Mouse (Mus musculus) embryo, embryonic 11.5 days (tissue): ENCODE results near the gene Emc9.

ENCODE experiments used
- DNase-seq: peaks from one replicate; pipeline ENCODE4 v3.0.0-alpha.2; 2012; ENCODE audit warnings: low read depth, low spot score

Emc9 gene

GRCm38 (mm10) chr14:55590748-55591330 lies 5.7 kb upstream of the Emc9 start, which contains the start of gene Psme2:
TSS of gene Psme2 (minus strand) at chr14:55591113.
- peak; percentile 93 for DNase-seq

DNA sequence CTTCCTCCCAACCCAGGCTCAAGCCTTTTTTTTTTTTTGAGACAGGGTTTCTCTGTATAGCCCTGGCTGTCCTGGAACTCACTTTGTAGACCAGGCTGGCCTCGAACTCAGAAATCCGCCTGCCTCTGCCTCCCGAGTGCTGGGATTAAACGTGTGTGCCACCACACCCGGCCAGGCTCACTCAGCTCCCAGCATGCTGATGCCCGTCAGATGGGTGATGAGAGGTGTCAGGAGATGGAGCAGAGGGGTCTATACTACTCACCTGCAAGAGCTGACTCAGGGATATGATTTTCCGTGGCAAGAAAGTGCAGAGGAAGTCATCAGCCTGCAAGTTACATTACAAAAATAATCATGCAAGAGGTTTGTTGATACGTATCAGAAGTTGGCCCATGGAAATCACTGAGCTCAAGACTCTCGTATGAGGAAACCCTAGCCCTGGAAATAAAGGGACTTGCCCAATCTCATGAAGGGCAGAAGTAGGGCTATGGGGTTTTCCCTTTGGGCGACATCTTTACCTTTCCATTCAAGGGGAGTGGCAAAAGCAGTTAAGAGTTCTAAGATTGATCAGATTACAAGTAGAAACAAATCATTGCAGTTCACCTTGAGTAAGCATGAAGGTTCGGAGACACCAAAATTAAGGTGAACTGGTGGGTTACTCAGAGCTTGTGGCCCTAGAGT lies 4.8 kb upstream of the Emc9 start:
- DNase-seq, result no peak

GRCm38 (mm10) chr14:55589271-55589670 lies 4.2 kb upstream of the Emc9 start:
- DNase-seq, result no peak

DNA sequence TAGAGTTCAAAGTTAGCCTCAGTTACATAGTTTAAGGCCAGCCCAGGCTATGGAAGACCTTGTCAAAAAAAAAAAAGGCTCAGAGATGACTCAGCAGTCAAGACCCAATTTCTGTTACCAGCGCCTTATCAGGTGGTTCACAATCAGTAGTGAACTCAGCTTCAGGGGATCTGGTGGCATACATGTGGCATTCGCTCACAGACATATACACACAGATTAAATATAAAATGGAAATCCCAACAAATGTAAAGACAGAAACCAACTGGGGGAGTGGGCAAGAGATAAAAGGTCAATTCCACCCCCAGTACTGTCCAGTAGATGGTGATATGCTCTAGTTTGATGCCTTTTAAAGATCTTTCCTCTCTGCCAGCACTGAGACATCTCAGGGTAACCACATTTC lies 1.0 kb upstream of the Emc9 start:
- DNase-seq, result no peak

DNA sequence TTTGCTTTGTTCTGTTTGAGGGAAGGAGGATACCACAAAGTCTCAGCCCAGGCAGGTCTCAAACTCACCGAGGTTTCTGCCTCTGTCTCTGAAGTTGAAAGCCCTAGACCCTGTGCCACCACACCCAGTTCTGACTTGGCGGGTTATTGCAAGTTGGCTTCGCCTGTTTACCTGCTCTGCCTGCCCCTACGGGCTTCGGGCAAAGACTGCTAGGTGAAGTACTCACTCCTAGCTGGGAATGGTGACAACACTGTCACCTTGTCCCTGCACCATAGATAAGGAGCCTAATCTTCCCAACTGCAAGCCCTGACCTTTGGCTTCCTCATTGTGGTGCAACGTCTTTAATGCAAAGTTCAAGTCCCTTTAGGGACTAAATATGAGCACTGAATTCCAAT lies 461 bp upstream of the Emc9 start:
- no peak for DNase-seq

- no peak for DNase-seq
These were observed 800 bp downstream of the Emc9 start for GRCm38 (mm10) chr14:55584303-55584701.

DNA sequence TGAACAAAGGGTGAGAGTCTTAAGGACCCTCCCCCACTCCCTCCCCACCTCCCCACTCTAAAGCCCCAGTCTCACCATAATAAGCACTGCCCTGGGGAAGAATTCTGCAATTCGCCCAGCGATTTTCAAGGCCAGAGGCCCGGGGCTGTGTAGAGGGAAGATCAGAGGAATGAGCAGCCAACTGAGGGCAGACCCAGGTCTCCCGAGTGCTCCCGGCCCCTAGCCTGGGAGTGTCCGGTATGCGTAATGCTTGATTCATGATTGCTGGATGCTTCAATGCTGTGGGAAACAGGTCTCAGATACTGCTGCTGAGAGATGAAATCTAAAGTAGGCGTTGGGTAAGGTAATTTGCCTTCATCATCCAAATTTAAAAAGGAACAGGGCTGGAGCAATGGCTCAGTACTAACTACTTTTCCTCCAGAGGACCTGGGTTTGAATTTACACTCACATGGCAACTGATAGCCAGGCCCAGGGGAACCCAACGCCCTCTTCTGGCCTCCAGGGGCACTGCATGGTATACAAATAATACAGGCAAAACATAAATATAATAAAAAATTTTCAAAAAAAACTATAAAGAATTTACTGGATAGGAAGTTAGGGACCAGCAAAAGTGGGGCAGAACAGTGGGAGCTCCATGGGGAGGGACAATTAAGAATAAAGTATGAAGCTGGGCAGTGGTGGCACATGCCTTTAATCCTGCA lies 3.0 kb downstream of the Emc9 start:
- no peak for DNase-seq

DNA sequence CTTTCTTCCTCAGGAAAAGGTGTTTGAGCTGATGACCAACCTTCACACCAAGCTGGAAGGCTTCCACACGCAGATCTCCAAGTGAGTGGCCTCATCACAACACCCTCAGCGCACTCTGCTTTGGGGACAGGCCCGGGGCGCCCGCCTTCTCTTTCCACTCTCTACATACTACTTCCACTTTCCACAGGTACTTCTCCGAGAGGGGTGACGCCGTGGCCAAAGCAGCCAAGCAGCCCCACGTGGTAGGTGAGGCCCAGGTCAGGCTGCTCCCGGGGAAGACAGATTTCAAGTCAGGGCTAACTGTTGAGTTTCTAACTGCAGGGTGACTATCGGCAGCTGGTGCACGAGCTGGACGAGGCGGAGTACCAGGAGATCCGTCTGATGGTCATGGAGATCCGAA lies 4.4 kb downstream of the Emc9 start:
- no peak for DNase-seq

DNA sequence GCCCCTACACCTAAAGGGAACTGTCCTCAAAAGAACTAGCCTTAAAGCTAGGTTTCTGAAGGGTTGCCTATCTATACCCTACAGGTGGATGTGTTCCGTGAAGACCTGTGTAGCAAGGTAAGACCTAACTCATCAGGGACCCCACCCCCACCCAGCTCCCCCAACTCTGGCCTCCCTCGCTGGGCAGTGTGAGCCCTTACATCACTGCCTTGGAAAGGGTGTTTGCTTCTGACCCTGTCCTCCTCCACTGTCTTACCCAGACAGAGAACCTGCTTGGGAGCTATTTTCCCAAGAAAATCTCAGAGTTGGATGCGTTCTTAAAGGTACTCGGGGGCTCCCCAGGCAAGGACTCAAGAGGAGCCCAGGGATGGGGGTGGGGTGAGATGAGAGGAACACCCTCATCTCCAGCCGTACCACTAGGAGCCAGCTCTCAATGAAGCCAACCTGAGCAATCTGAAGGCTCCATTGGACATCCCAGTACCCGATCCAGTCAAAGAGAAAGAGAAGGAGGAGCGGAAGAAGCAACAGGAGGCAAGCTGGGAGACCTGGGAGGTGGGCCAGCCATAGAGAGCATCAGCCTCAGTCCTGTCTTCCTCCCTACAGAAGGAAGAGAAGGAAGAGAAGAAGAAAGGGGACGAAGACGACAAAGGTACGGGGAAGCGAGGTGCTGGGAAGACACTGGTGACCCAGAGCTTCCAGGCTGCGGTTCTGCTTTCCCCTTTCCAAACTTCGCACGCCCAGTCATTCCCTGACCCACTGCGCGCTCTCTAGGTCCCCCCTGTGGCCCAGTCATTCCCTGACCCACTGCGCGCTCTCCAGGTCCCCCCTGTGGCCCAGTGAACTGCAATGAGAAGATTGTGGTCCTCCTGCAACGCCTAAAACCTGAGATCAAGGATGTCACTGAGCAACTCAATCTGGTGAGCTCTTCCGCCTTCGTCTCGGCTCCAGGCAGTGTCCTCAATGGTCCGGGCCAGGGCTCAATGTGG lies 5.3 kb downstream of the Emc9 start:
- DNase-seq, result no peak

DNA sequence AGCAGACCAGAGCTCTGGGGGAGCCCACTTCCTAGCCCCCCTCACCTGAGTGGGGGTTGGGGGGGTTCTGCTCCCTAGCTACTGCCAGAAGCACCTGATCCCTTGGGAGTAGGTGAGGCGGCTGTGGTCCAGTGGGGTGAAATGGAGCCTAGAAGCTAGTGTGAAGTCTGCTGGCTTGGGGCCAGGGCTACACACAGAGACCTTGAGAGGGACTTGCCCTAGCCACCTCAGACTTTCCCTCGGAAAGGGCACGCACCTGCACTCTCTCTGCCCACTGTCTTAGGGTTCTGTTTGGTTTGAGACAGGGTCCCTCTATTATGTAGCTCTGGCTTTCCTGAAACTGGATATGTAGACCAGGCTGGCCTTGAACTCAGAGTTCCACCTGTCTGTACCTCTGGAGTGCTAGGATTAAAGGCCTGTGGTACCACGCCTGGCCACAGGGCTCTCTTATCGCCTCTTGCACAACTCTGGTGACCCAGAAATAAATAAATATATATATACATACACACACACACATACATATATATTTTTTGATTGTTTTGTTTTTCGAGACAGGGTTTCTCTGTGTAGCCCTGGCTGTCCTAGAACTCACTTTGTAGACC lies 6.3 kb downstream of the Emc9 start:
- DNase-seq, result no peak

DNA sequence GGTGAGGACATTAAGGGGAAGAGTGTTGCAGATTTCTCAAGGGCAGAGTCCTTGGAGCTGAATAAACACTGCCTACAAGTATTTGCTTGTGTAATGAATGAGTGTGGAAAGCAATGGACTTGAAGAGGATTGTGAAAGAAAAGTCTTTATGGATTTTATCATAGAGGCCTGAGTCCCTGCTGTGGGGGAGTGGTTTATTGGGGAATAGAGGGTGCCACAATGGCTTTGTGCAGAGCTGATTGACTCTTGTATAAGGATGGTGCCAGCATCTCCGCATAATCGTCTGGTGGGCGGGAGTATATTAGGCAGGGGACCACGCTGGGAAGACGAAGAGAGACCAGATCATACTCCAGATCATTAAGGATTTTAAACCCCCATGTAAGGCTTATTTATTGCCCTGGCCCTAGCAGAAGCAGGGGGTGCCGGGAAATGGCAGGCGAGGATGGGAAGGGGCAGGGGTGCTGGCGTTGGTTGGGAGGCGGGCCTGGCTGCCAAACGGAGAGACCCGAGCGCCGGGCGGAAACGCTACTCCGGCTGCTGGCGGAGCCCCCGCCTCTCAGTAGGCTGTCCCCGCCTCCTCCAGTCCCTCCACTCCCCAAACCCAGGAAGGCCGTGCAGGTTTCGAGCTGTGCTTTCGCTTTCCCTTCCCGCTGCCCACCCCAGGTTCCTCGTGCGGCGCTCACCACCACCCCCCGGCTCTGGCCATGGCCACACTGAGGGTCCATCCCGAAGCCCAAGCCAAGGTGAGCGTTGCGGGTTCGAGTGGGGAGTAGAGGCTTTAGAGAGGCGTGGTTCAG lies 7.0 kb downstream of the Emc9 start, which contains the start of gene Psme1:
Gene Psme1, plus strand, starts transcription at position 253 of the 797 bp plus-strand sequence.
- peak; percentile 56 for DNase-seq

- DNase-seq, result no peak
These were observed 8.7 kb downstream of the Emc9 start for GRCm38 (mm10) chr14:55576376-55576775.

- no peak for DNase-seq
These were observed 9.4 kb downstream of the Emc9 start for GRCm38 (mm10) chr14:55575711-55576110.

DNA sequence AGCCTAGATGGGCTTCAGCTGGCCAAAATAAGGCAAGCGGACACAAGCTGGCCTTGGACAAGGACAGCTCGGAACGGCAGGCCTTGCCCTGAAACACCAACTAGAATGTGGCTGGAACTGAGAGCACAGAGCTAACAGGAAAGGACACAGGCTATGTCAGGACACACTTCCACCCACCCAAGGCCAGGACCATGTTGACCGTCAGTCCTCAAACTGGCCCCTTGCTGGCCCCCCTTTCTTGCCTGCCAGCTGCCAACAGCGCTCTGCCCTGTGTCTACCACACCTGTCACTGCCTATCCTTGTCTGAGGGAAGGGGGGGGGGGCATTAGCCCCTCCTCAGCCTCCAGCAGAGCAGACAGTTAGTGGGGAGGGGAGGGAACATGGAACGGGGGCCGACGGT lies 9.8 kb downstream of the Emc9 start, which contains the start of gene Fitm1:
Gene Fitm1, plus strand, starts transcription at position 316 of the 400 bp plus-strand sequence.
- no peak for DNase-seq

DNA sequence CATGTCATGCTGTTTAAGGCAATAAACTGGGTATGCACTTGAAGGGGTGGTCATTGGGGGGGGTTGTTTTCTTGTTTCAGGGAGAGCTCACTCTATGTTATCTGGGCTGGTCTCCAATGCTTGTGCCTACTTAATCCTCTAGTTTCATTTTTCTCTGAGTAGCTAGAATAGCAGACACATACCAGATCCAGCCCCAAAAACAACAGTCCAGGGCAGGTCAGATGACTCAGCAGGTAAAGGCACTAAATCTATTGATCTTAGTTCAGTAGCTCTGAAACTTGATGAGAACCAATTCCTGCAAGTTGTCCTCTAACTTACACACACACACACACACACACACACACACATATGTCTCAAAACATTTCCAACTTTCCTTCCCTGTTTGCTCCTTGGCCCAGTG lies 13.3 kb downstream of the Emc9 start:
- no peak for DNase-seq

DNA sequence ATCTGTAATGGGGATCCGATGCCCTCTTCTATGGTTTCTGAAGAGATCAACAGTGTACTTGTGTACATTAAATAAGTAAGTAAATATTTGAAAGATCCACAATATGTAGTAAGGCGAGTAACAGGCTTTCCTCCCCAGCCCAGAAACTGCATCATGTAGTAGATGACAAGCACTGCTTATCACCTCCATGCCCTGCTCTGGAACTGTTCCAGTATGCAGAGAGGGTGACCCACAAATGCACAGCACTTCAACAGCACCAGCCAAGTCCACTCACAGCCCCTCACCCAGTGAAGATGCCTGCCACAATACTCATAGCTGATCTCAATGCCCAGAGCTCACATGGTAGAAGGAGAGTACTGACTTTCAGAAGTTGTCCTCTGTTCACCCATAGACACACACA lies 14.5 kb downstream of the Emc9 start:
- no peak for DNase-seq

DNA sequence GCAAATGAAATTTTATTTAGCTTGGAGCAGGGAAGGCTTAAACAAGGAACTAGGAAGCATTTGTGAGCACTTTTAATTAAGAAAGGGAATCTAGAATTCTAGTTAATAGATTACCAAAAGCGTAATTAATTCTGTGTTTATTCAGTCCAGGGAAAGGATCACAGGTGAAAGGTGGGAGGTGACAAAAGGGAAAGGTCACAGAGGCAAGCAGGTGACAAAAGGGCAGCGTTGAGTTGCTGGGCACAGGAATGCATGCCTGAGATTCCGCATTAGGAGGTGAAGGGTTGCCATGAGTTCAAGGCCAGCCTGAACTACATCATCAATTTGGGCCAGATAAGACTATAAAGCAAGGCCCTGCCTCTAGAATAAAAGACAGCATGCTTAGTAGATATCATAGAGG lies 17.6 kb downstream of the Emc9 start:
- no peak for DNase-seq

DNA sequence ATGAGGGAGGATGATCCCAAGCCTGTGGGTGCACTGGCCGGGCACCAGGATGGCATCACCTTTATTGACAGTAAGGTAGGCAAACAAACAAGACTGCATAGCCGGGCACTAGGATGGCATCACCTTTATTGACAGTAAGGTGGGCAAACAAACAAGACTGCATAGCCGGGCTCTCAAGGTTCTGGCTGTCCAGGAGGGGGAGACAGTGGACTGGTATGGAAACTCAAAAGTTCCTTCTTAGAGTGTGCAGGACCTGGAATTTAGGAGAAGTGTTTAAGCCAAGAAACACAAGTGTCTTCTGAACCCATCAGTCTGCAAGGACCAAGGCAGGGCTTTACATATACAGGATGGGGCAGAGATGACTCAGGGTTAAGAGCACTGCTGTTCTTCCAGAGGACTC lies 19.4 kb downstream of the Emc9 start:
- no peak for DNase-seq

DNA sequence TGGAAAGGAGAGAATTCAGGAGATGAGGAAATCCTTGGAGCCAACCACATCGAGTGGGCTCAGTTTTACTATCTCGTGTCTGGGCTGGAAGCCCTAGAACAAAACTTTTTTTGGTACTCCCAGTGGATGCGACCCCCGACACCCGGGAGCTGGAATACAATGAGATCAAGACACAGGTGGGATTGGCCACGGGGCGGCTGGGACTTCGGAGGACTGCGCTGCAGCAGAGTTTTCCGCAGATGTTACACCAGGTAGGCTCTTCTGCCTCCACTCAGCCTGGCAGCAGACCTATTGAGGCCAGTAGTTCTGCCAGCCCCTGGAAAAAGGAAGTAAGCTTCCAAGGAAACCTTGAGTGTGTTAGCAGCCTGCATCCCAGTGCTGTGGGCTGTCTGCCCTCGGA lies 21.9 kb downstream of the Emc9 start:
- no peak for DNase-seq

DNA sequence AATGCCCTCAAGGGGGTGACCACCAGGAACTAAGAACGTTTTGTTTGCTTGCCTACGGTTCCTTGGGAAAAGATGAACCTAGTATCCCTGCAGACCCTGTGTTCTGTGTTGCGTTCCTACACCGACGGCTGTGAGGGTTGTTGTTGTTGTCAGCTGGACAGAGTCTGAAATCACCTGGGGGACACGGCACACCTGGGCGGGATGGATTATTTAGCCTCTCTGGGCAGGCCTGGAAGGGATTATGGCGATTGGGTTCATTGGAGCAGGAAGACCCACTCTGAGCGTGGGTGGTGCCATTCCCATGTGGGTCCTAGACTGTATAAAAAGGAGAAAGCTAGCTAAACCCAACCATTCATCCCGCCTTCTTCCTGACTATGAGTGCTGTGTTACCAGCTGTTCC lies 23.2 kb downstream of the Emc9 start:
- DNase-seq, result no peak
